Mouse (Mus musculus): ENCODE measurements at regions not wholly inside any gene's neighbourhood (a gene's known extent, or its start where the extent isn't known, plus 50 kb on each side); places are given as distances from the start of the nearest gene placed in this dataset.

GRCm38 (mm10) chr1:90449571-90450226 lies 153.1 kb upstream of the Cops8 start:
- Histone ChIP-seq H3K4me3 (replicated peaks; ENCODE audit: control insufficient read depth, low read depth, low read length) (no peak overlapping the region), H3K27ac (ENCODE audit: control insufficient read depth, insufficient read depth, low read depth, low read length, poor library complexity) (no peak overlapping the region), H3K4me1 (ENCODE audit: control insufficient read depth, insufficient read depth, low read length) (no peaks in the 10 kb centered on the region)
- TF ChIP-seq CTCF (IDR thresholded peaks at IDR 0.05; ENCODE audit: control insufficient read depth, insufficient read depth, low read length) (no peak), POLR2A (IDR thresholded peaks at IDR 0.05; ENCODE audit: borderline replicate concordance, control insufficient read depth, low read depth, low read length) (no peak)
- 67% methylated on average over 7 of the region's 7 CpGs for WGBS

GRCm38 (mm10) chr1:90451942-90452557 lies 150.7 kb upstream of the Cops8 start:
- H3K4me3 ChIP-seq (replicated peaks; ENCODE audit: control insufficient read depth, low read depth, low read length) = no peak overlapping the region
- WGBS = 70% methylated on average over 6 of the region's 6 CpGs
- no peaks in the 10 kb centered on the region for H3K4me1 ChIP-seq (ENCODE audit: control insufficient read depth, insufficient read depth, low read length)
- TF ChIP-seq POLR2A (IDR thresholded peaks at IDR 0.05; ENCODE audit: borderline replicate concordance, control insufficient read depth, low read depth, low read length) (no peak), CTCF (IDR thresholded peaks at IDR 0.05; ENCODE audit: control insufficient read depth, insufficient read depth, low read length) (no peak)
- H3K27ac ChIP-seq (ENCODE audit: control insufficient read depth, insufficient read depth, low read depth, low read length, poor library complexity) = no peak overlapping the region

GRCm38 (mm10) chr1:90454263-90454662 lies 148.5 kb upstream of the Cops8 start:
- no peak for TF ChIP-seq POLR2A (IDR thresholded peaks at IDR 0.05; ENCODE audit: borderline replicate concordance, control insufficient read depth, low read depth, low read length)
- TF ChIP-seq CTCF (IDR thresholded peaks at IDR 0.05; ENCODE audit: control insufficient read depth, insufficient read depth, low read length) = no peak
- no peaks in the 10 kb centered on the region for H3K4me1 ChIP-seq (ENCODE audit: control insufficient read depth, insufficient read depth, low read length)
- no peak overlapping the region for H3K4me3 ChIP-seq (replicated peaks; ENCODE audit: control insufficient read depth, low read depth, low read length)
- 83% methylated on average over 7 of the region's 7 CpGs for WGBS
- H3K27ac ChIP-seq (ENCODE audit: control insufficient read depth, insufficient read depth, low read depth, low read length, poor library complexity) = no peak overlapping the region

GRCm38 (mm10) chr1:90457396-90457795 lies 145.4 kb upstream of the Cops8 start:
- WGBS = 64% methylated on average over 9 of the region's 9 CpGs
- Histone ChIP-seq H3K4me3 (replicated peaks; ENCODE audit: control insufficient read depth, low read depth, low read length) (no peak overlapping the region), H3K4me1 (ENCODE audit: control insufficient read depth, insufficient read depth, low read length) (no peaks in the 10 kb centered on the region), H3K27ac (ENCODE audit: control insufficient read depth, insufficient read depth, low read depth, low read length, poor library complexity) (no peak overlapping the region)
- TF ChIP-seq POLR2A (IDR thresholded peaks at IDR 0.05; ENCODE audit: borderline replicate concordance, control insufficient read depth, low read depth, low read length) = no peak
- TF ChIP-seq CTCF (IDR thresholded peaks at IDR 0.05; ENCODE audit: control insufficient read depth, insufficient read depth, low read length) = no peak

- no peaks in the 10 kb centered on the region for H3K4me1 ChIP-seq (ENCODE audit: control insufficient read depth, insufficient read depth, low read length)
- H3K27ac ChIP-seq (ENCODE audit: control insufficient read depth, insufficient read depth, low read depth, low read length, poor library complexity) = no peak overlapping the region
- 75% methylated on average over 8 of the region's 8 CpGs for WGBS
- H3K4me3 ChIP-seq (replicated peaks; ENCODE audit: control insufficient read depth, low read depth, low read length) = no peak overlapping the region
- no peak for TF ChIP-seq POLR2A (IDR thresholded peaks at IDR 0.05; ENCODE audit: borderline replicate concordance, control insufficient read depth, low read depth, low read length)
- no peak for TF ChIP-seq CTCF (IDR thresholded peaks at IDR 0.05; ENCODE audit: control insufficient read depth, insufficient read depth, low read length)
Observed at GRCm38 (mm10) chr1:90458176-90458575, 144.6 kb upstream of the Cops8 start.

GRCm38 (mm10) chr1:90461699-90462098 lies 141.1 kb upstream of the Cops8 start:
- Histone ChIP-seq H3K27ac (ENCODE audit: control insufficient read depth, insufficient read depth, low read depth, low read length, poor library complexity) (no peak overlapping the region), H3K4me3 (replicated peaks; ENCODE audit: control insufficient read depth, low read depth, low read length) (no peak overlapping the region), H3K4me1 (ENCODE audit: control insufficient read depth, insufficient read depth, low read length) (no peaks in the 10 kb centered on the region)
- WGBS = 69% methylated on average over 1 of the region's 1 CpGs
- no peak for TF ChIP-seq CTCF (IDR thresholded peaks at IDR 0.05; ENCODE audit: control insufficient read depth, insufficient read depth, low read length)
- TF ChIP-seq POLR2A (IDR thresholded peaks at IDR 0.05; ENCODE audit: borderline replicate concordance, control insufficient read depth, low read depth, low read length) = no peak

- 31% methylated on average over 6 of the region's 6 CpGs for WGBS
- no peak for TF ChIP-seq CTCF (IDR thresholded peaks at IDR 0.05; ENCODE audit: control insufficient read depth, insufficient read depth, low read length)
- no peak for TF ChIP-seq POLR2A (IDR thresholded peaks at IDR 0.05; ENCODE audit: borderline replicate concordance, control insufficient read depth, low read depth, low read length)
- H3K4me1 ChIP-seq (ENCODE audit: control insufficient read depth, insufficient read depth, low read length) = no peaks in the 10 kb centered on the region
- no peak overlapping the region for H3K27ac ChIP-seq (ENCODE audit: control insufficient read depth, insufficient read depth, low read depth, low read length, poor library complexity)
- H3K4me3 ChIP-seq (replicated peaks; ENCODE audit: control insufficient read depth, low read depth, low read length) = no peak overlapping the region
Observed at GRCm38 (mm10) chr1:90463302-90463701, 139.5 kb upstream of the Cops8 start.

GRCm38 (mm10) chr1:90467646-90468045 lies 135.1 kb upstream of the Cops8 start:
- Histone ChIP-seq H3K27ac (ENCODE audit: control insufficient read depth, insufficient read depth, low read depth, low read length, poor library complexity) (no peak overlapping the region), H3K4me3 (replicated peaks; ENCODE audit: control insufficient read depth, low read depth, low read length) (no peak overlapping the region), H3K4me1 (ENCODE audit: control insufficient read depth, insufficient read depth, low read length) (no peaks in the 10 kb centered on the region)
- WGBS = 61% methylated on average over 9 of the region's 9 CpGs
- no peak for TF ChIP-seq POLR2A (IDR thresholded peaks at IDR 0.05; ENCODE audit: borderline replicate concordance, control insufficient read depth, low read depth, low read length)
